Mouse (Mus musculus) lung, adult 2 months (tissue): ENCODE data around the gene Fkbp8. TPM values are rescaled to one million over a fixed set of nuclear protein-coding genes. Genes with fewer than 3 reads are reported as not detected.

Experiments
- DNase-seq: peaks from one replicate; pipeline ENCODE4 v3.0.0; 2022
- H3K4me1 ChIP-seq: fragments of 200-500 bp; 2 replicates; pipeline ENCODE4 v1.6.1; 2011; ENCODE audit warnings: low read length; ENCODE audit not compliant: control insufficient read depth, insufficient read depth
- H3K4me3 ChIP-seq: fragments of 200-500 bp; replicated peaks from 2 replicates; pipeline ENCODE3; 2011; ENCODE audit warnings: low read depth, mild to moderate bottlenecking, control low read depth, low read length; ENCODE audit errors: extremely low read depth
- CTCF ChIP-seq: fragments of 200-500 bp; IDR thresholded peaks from 2 replicates; pipeline ENCODE4 v1.5.1; 2011; ENCODE audit warnings: mild to moderate bottlenecking, low read length, control low read depth; ENCODE audit not compliant: insufficient read depth
- POLR2A ChIP-seq: fragments of 200-500 bp; IDR thresholded peaks from 2 replicates; pipeline ENCODE4 v1.6.1; 2011; ENCODE audit warnings: low read depth, mild to moderate bottlenecking, control low read depth, low read length, borderline replicate concordance; ENCODE audit errors: extremely low read depth
- WGBS: fragments of 180-500 bp; shearing (Covaris S2); methylation state at CpG from one replicate; pipeline ENCODE4 v1.1.7; 2018; 5-methylcytosine and 5-hydroxymethylcytosine counted together
- polyA plus RNA-seq: library from polyadenylated mRNA; depleted of rRNA; stranded (reverse); fragments of >200 nt; gene quantifications from 2 replicates; pipeline ENCODE4 v1.2.3, GENCODE M21; 2012

The Fkbp8 gene
- polyA plus RNA-seq, 1 experiment = 361 TPM

- no peak overlapping the region for H3K4me3 ChIP-seq
- peaks cover 16% of the 10 kb centered on the region for H3K4me1 ChIP-seq
- TF ChIP-seq POLR2A (no peak), CTCF (no peak)
- WGBS = 24% methylated on average over 10 of the region's 10 CpGs
- peak; percentile 64 for DNase-seq
Observed at GRCm38 (mm10) chr8:70490061-70490879, 37.3 kb upstream of the Fkbp8 start.

GRCm38 (mm10) chr8:70490880-70491495 lies 36.5 kb upstream of the Fkbp8 start:
- TF ChIP-seq CTCF = no peak
- no peak for TF ChIP-seq POLR2A
- no peak for DNase-seq
- Histone ChIP-seq H3K4me3 (no peak overlapping the region), H3K4me1 (peaks cover 16% of the 10 kb centered on the region)
- WGBS = 8% methylated on average over 20 of the region's 20 CpGs

DNA sequence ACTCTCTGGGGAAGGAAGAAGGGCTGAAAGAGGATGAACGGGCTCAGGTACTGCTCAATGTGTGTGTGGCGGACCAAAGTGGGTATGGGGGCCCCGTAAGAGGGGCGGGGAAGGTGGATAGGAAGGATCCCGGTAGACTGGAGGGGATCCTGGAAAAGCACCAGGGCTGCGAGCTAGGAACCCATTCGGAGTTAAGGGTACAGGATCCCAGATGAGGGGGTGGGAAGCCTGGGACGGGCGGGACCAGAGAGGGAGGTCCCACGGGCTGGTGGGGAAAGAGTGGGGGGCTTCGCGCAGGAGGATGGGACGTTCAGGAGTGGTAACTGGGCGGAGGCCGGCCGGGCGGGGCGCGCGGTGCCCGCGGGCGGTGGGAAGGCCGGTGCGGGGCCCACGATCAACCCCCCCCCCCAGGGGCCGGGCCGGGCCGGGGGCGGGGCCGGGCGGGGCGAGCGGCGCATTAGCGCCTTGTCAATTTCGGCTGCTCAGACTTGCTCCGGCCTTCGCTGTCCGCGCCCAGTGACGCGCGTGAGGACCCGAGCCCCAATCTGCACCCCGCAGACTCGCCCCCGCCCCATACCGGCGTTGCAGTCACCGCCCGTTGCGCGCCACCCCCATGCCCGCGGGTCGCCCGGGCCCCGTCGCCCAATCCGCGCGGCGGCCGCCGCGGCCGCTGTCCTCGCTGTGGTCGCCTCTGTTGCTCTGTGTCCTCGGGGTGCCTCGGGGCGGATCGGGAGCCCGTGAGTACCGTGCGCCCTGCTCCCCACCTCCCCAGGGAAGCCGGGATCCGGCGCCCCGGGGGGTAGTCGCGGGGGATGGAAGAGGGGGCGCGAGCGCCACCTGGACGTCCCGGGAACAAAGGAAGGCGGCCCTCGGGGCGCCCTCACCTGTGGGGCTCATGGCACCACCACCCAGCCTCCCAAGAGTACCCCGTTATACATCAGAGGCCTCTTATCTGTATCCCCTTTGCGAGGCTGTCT lies 34.6 kb upstream of the Fkbp8 start, which contains the start of gene Crlf1:
Gene Crlf1 (plus strand): TSS at position 495 of the 977 bp plus-strand sequence.
- TF ChIP-seq CTCF = no peak
- TF ChIP-seq POLR2A = no peak
- Histone ChIP-seq H3K4me1 (peaks cover 14% of the 10 kb centered on the region), H3K4me3 (peak within 1 kb of the TSS; percentile 34)
- peak; percentile 50 for DNase-seq
- WGBS = under 1% methylated on average over 72 of the region's 93 CpGs

- DNase-seq = no peak
- Histone ChIP-seq H3K4me3 (no peak overlapping the region), H3K4me1 (peaks cover 8% of the 10 kb centered on the region; the same call in 1 of the 2 replicates)
- 2% methylated on average over 46 of the region's 47 CpGs for WGBS
- no peak for TF ChIP-seq CTCF
- TF ChIP-seq POLR2A = no peak
Observed at GRCm38 (mm10) chr8:70493692-70494415, 33.7 kb upstream of the Fkbp8 start.

DNA sequence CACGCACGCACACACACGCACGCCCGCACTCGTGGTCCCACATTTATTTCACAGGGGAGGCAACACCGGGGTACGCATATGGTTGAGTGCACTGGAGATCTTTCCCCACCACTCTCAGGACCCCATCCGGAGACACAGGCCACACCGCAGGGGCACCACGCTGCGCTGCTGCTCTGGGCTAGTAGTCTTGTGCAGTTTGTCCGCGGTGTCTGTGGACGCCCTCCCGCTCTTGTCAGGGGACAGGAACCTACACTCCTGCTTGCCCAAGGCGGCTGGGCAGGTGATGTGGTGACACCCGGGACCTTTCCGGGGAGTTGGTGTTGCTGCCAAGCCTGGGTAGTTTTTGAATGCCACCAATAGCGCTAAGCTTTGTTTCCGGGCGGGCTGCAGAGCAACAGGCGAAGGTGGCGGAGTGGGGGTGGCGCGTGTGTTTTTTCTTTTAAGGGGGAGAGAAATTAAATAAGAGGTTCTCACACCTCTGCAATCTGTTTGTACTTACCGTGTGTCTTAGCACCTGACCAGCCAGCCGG lies 33.0 kb upstream of the Fkbp8 start:
- Histone ChIP-seq H3K4me1 (peaks cover 4% of the 10 kb centered on the region; the same call in 1 of the 2 replicates), H3K4me3 (no peak overlapping the region)
- TF ChIP-seq CTCF (no peak), POLR2A (no peak)
- DNase-seq = no peak
- WGBS = 6% methylated on average over 24 of the region's 28 CpGs

DNA sequence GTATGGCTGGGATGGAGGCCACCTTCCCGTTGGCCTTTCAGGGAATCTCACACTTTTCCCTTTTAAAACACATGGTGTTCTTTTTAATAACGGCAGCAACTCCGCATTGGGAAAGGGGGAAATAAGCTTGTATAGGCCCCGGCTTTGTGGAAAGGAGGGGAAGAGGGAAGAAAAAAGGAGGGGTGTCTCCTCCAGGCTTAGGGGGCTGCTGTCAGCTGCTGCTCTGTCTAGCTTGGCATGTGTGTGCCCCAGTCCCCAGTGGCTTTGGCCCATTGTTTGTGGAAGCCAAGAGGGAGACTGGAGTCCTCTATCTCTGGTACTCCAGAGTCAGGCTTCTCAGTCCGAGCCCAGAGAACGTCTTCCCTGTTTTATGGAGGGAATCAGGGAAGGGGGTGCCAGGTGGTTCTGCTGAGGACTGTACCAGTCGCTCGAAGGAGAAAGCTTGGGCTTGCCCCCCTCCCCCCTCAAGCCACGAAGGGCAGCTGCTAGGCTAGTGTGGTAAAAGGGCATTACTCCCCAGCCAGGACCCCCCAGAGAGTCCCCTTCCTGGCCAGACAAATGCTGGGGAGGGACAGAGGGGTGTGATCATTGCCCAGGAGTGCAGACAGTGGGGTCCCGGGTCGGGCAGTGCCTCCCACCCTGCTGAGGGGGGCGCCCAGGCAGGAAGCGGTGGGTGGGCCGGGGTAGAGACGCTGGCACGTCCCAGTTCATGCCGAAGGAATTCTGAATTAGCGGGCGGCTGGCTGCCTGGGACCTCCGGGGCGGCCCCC lies 32.3 kb upstream of the Fkbp8 start:
- Histone ChIP-seq H3K4me3 (no peak overlapping the region), H3K4me1 (peaks cover 2% of the 10 kb centered on the region; the same call in 1 of the 2 replicates)
- WGBS = 21% methylated on average over 21 of the region's 21 CpGs
- DNase-seq = no peak
- TF ChIP-seq CTCF (no peak), POLR2A (no peak)

DNA sequence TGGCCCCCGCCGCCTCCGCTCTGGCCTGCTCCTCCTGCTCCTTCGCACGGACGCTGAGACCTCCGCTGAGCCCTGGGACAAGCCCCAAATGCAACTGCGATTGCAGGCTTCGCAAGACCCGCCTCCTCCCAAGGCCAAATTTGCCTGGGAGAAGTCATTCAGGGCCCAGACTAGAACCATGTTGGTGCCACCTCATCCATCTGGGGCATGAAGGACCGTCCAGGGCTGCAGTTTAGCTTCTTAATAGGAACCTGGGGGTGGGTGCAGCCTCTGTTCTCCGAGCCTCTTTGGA lies 31.8 kb upstream of the Fkbp8 start:
- TF ChIP-seq POLR2A (no peak), CTCF (no peak)
- DNase-seq = no peak
- no peak overlapping the region for H3K4me3 ChIP-seq
- WGBS = 35% methylated on average over 12 of the region's 12 CpGs
- H3K4me1 ChIP-seq = peaks cover 2% of the 10 kb centered on the region; the same call in 1 of the 2 replicates
